Mouse (Mus musculus) macrophage (primary cell): ENCODE measurements around the gene Tgfbi. TPM values are rescaled to one million over a fixed set of nuclear protein-coding genes. Genes with fewer than 3 reads are reported as not detected.

Experiments used
- H3K27ac ChIP-seq: fragments of 350-480 bp; formaldehyde crosslinking; 2 replicates; pipeline ENCODE4 v1.9.0; 2021
- H3K36me3 ChIP-seq: fragments of 350-480 bp; formaldehyde crosslinking; 2 replicates; pipeline ENCODE4 v1.9.0; 2021; ENCODE audit errors: inconsistent target
- H3K4me3 ChIP-seq: fragments of 350-480 bp; formaldehyde crosslinking; 2 replicates; pipeline ENCODE4 v1.9.0; 2021; ENCODE audit errors: inconsistent target
- H3K79me2 ChIP-seq: fragments of 350-480 bp; formaldehyde crosslinking; 2 replicates; pipeline ENCODE4 v1.9.0; 2021; ENCODE audit errors: inconsistent target
- WGBS: methylation state at CpG from one replicate; pipeline ENCODE4 v1.1.7; 2026; ENCODE audit warnings: inconsistent platforms; ENCODE audit not compliant: missing documents; 5-methylcytosine and 5-hydroxymethylcytosine counted together
- polyA plus RNA-seq: library from polyadenylated mRNA; stranded (reverse); fragments of 250-400 nt; gene quantifications from 3 replicates; pipeline ENCODE4 v1.2.4, GENCODE M21; 2018; ENCODE audit warnings: inconsistent platforms

Tgfbi gene
- polyA plus RNA-seq, 1 experiment from 2014 or later = 9.3 TPM

GRCm38 (mm10) chr13:56671206-56671605, 61.9 kb downstream of the Tgfbi start:
- Histone ChIP-seq H3K36me3 (no peaks in the 10 kb centered on the region), H3K79me2 (no peaks in the 10 kb centered on the region), H3K27ac (no peak overlapping the region), H3K4me3 (no peak overlapping the region)
- WGBS = 93% methylated on average over 11 of the region's 11 CpGs

GRCm38 (mm10) chr13:56677731-56678130, 68.4 kb downstream of the Tgfbi start:
- Histone ChIP-seq H3K4me3 (no peak overlapping the region), H3K27ac (no peak overlapping the region), H3K79me2 (no peaks in the 10 kb centered on the region), H3K36me3 (no peaks in the 10 kb centered on the region)
- 67% methylated on average over 4 of the region's 4 CpGs for WGBS

DNA sequence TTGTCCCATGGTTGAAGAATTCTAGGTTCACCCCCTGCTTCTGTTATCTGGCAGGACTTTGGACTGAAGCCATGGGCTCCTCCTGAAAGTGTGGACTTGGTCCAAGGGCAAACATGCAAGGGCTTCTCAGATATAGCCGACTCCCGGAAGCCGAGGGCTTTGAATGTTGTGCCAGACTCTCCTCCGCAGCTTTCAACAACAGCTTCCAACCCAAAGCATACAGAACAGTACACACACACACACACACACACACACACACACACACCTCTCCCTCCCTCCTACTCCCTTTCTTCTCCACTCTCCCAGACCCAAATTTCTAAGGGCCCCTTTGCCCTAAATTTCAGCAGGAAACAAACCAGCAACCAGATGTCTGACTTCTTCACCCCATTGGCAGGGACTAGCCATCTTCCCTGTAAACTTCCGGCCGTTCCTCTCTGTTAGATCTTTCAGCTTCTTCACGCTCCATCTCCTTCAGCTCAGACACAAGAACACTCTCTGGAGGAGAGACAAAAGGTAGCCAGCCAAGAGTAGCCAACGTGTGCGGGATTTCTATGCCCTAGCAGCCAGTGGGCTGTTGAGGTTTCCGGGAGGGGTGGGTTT, 69.0 kb downstream of the Tgfbi start:
- Histone ChIP-seq H3K79me2 (no peaks in the 10 kb centered on the region), H3K27ac (no peak overlapping the region), H3K4me3 (no peak overlapping the region), H3K36me3 (no peaks in the 10 kb centered on the region)
- 55% methylated on average over 10 of the region's 10 CpGs for WGBS

DNA sequence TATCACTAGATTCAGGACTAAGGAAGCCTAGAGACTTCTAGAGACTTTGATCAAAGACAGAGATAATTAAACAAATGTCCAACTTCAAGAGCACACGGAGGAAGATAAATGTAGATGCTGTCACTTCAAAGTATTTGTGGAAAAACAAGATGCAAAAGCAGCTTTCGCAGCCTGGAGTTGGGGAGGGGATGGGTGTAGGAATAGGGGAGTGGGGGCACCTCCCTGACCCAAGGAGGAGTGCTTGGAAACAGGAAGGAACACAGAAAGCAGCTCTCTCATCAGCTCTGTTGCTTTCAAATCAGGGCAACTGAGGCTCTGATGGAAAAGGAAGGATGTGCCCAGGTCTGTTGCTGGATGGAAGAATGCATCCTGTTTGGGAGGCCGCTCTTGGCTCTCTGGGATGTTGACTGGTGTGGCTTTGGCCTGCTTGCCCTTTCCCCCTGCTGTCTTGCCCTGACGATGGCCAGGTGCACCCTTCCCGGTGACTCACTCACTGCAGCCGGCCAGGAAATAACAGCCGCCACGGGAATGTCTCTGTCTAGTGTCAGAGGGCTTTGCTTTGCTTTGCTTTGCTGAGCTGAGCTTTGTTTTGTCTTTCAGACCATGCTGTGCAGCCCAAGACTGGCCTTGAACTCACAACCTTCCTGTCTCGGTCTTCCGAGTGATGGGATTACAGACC, 69.6 kb downstream of the Tgfbi start:
- Histone ChIP-seq H3K36me3 (no peaks in the 10 kb centered on the region), H3K4me3 (no peak overlapping the region), H3K27ac (no peak overlapping the region), H3K79me2 (no peaks in the 10 kb centered on the region)
- WGBS = 81% methylated on average over 10 of the region's 10 CpGs

DNA sequence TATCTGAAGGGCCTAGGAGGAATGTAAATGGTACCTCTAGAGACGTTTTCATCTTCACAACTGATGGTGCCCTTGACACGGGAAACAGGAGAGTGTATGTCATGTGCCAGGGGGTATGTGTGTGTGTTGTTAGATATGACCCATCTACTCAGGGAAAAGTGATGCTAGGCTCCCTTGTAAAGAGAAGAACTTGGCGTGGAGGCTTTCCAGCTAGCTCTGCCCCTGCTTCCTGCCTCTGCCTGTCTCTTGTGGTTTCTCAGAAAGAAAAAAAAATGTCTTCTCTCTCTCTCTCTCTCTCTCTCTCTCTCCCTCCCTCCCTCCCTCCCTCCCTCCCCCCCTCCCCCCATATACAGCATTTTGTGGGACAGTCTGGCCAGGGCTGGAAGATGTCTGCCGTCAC, 72.6 kb downstream of the Tgfbi start:
- Histone ChIP-seq H3K36me3 (no peaks in the 10 kb centered on the region), H3K79me2 (no peaks in the 10 kb centered on the region), H3K4me3 (no peak overlapping the region), H3K27ac (no peak overlapping the region)
- WGBS = 51% methylated on average over 4 of the region's 4 CpGs

DNA sequence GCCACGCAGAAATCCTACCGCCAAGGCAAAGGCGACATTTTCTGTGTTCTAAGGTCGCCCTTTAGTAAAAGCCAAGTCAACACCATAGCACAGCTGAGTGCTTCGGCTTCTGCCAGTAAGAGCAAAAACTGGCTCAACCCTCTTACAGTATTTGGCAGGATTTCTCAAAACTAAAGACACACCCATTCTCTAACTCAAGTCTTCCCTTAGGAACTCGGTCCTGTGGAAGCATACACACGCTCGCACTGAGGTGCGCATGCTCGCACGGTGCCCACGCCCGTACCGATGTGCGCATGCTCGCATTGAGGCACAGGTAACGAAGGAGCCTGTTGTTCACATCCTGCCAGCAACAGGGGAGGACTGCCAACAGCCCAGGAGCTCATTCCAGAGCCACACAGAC, 73.0 kb downstream of the Tgfbi start:
- WGBS = 89% methylated on average over 17 of the region's 17 CpGs
- Histone ChIP-seq H3K79me2 (no peaks in the 10 kb centered on the region), H3K36me3 (no peaks in the 10 kb centered on the region), H3K27ac (no peak overlapping the region), H3K4me3 (no peak overlapping the region)

DNA sequence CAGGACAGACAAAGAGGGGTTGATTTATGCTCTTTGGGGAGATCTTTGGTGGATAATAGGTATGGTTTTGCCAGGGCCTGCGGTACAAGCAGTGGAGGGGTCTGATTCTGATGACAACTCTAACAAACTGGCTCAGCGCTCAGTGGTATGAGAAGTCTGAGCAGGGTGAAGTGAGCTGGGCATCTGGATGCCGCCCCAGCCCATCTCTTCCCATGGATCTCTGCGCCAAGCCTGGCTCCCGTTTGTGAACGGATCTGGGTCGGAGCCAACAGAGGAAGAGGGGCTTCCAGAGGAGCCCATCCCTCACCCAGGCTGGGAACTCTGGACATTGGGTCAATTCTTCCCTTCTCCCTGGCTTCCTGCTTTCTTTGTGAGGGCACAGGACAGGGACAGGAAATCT, 74.0 kb downstream of the Tgfbi start:
- no peaks in the 10 kb centered on the region for H3K79me2 ChIP-seq
- no peak overlapping the region for H3K27ac ChIP-seq
- WGBS = 89% methylated on average over 7 of the region's 7 CpGs
- H3K4me3 ChIP-seq = no peak overlapping the region
- H3K36me3 ChIP-seq = no peaks in the 10 kb centered on the region

Other genes with a start within 250 kb of the Tgfbi start
- gene Gm3045, start 182.9 kb upstream of the Tgfbi start, polyA plus RNA-seq = not detected in 3 replicates
- not detected in 3 replicates for gene Slc25a48, start 171.2 kb upstream of the Tgfbi start, polyA plus RNA-seq
- gene Il9, start 127.3 kb upstream of the Tgfbi start, polyA plus RNA-seq = not detected in 3 replicates
- 0.55 to 0.82 TPM (median 0.63 TPM) in 3 replicates for gene Fbxl21, start 87.1 kb upstream of the Tgfbi start, polyA plus RNA-seq
- gene Lect2, start 61.0 kb upstream of the Tgfbi start, polyA plus RNA-seq = not detected in 3 replicates
- gene Smad5, start 93.5 kb downstream of the Tgfbi start, polyA plus RNA-seq = 5.5 to 6.8 TPM (median 6.2 TPM) in 3 replicates
- not detected in 3 replicates for gene Gm45623, start 144.3 kb downstream of the Tgfbi start, polyA plus RNA-seq